In genomic region chr16:23225821-23226600, GRCm38 (mm10) we compare ENCODE assay signal across 7 mouse cellular contexts. TPM values are rescaled to one million over a fixed set of nuclear protein-coding genes. Genes with fewer than 3 reads are reported as not detected.
DNase-seq lines count a peak whose midpoint lies in the region; ATAC-seq and TF ChIP-seq lines count a peak whose summit lies in the region.

No protein-coding gene starts in this region.

- no peaks in the 10 kb centered on the region for H3K36me3 ChIP-seq in hindbrain, embryonic 14.5 days (replicated peaks; ENCODE audit: control insufficient read depth, insufficient read depth)
- no peaks in the 10 kb centered on the region for H3K36me3 ChIP-seq in small intestine, adult 2 months (ENCODE audit: control insufficient read depth, insufficient read depth, low read length)

- H3K27me3 ChIP-seq in Patski, result no peaks in the 10 kb centered on the region
- no peaks in the 10 kb centered on the region for H3K27me3 ChIP-seq in hindbrain, embryonic 14.5 days (ENCODE audit: control insufficient read depth, insufficient read depth, low read length)
- H3K27me3 ChIP-seq in small intestine, adult 2 months (ENCODE audit: control insufficient read depth, insufficient read depth, low read length), result peaks cover 14% of the 10 kb centered on the region; the same call in 1 of the 2 replicates

- ATAC-seq in Patski, result peak; percentile 20
- peak; percentile 26 for ATAC-seq in hindbrain, embryonic 14.5 days (ENCODE audit: low FRiP score)
- peak; percentile 23; the same call in 1 of the 2 replicates for ATAC-seq in megakaryocyte-erythroid progenitor cell, adult 5-6 weeks (replicated peaks; ENCODE audit: low FRiP score, low TSS enrichment, poor library complexity, severe bottlenecking)

- H3K4me3 ChIP-seq in hindbrain, embryonic 14.5 days (replicated peaks; ENCODE audit: low read length), result peak overlapping the region; percentile 81
- peak overlapping the region; percentile 67 for H3K4me3 ChIP-seq in small intestine, adult 2 months (ENCODE audit: low read depth, low read length)

- no peak for DNase-seq in Patski (ENCODE audit: low read depth, low spot score)
- DNase-seq in cerebellum, adult 8-10 months, result peak; percentile 18
- peak; percentile 23 to 40 for DNase-seq in frontal cortex, postnatal 25 days (ENCODE audit: low spot score in 2 of 2)
- peak; percentile 62 for DNase-seq in hindbrain, embryonic 14.5 days (ENCODE audit: low spot score)
- peak; percentile 66 to 67 for DNase-seq in left cerebral cortex, postnatal 25 days (ENCODE audit: low spot score in 2 of 2)

- CTCF ChIA-PET in Patski (lab: Charles Lee), result interaction anchor here (0.7 to 3.0 kb wide), 9 partner anchors 10 to 177 kb away, joined by 3 to 8 read pairs (median 4); no protein-coding TSS in a partner anchor

- H3K9me3 ChIP-seq in hindbrain, embryonic 14.5 days (ENCODE audit: control insufficient read depth, low read length), result no peaks in the 10 kb centered on the region

- peak overlapping the region; percentile 94 for H3K9ac ChIP-seq in hindbrain, embryonic 14.5 days

- intact Hi-C loops in left cerebral cortex, postnatal 25 days (cut with DNase I), result loop anchor here (2.0 to 5.0 kb wide), 2 partner anchors 46 to 177 kb away; no protein-coding TSS in a partner anchor

- in situ Hi-C loops in Patski (cut with MboI; ENCODE audit: low pct_unique_long_range_greater_than_20kb), result loop anchor here (5.0 kb wide), 3 partner anchors 74 to 176 kb away; no protein-coding TSS in a partner anchor

- under 1% methylated on average over 28 of the region's 28 CpGs for WGBS in hindbrain, embryonic 14.5 days
- under 1% methylated on average over 28 of the region's 28 CpGs for WGBS in small intestine, adult 2 months

- POLR2A ChIA-PET in Patski (lab: Charles Lee), result interaction anchor here (0.9 to 1.8 kb wide), 3 partner anchors 14 to 98 kb away, joined by 3 to 5 read pairs (median 3); no protein-coding TSS in a partner anchor

- H3K4me2 ChIP-seq in hindbrain, embryonic 14.5 days (replicated peaks), result peak overlapping the region; percentile 79

- 0 out of 2 replicates have a peak, but pooled peaks have one; percentile 14 for TF ChIP-seq POLR2A in small intestine, adult 2 months (IDR thresholded peaks at IDR 0.05; ENCODE audit: low read depth, low read length)

- peak; percentile 48 for TF ChIP-seq CTCF in Patski (IDR thresholded peaks at IDR 0.05)
- TF ChIP-seq CTCF in small intestine, adult 2 months (IDR thresholded peaks at IDR 0.05; ENCODE audit: extremely low read depth, insufficient read length, insufficient replicate concordance, low read depth, low read length), result no peak

- H3K4me1 ChIP-seq in hindbrain, embryonic 14.5 days (replicated peaks; ENCODE audit: control insufficient read depth, insufficient read depth, low read length), result peaks cover 28% of the 10 kb centered on the region
- H3K4me1 ChIP-seq in small intestine, adult 2 months (ENCODE audit: control insufficient read depth, insufficient read depth, insufficient read length, low read length), result peaks cover 2% of the 10 kb centered on the region

- H3K27ac ChIP-seq in hindbrain, embryonic 14.5 days, result peak overlapping the region; percentile 93
- peak overlapping the region; percentile 32 for H3K27ac ChIP-seq in small intestine, adult 2 months (ENCODE audit: insufficient read depth, low read depth, low read length)

RNA-seq across cellular contexts. Expression of gene St6gal1, which starts 1.5 kb away (rescaled TPM):
- polyA plus RNA-seq in Patski (2021), result 63.1 TPM
- 29.6 and 30.6 TPM in 2 replicates for polyA plus RNA-seq in hindbrain, embryonic 14.5 days (2014; fragmentation: Nextera tagmentation; extraction: Ambion mirVana)
- total RNA-seq in left cerebral cortex, postnatal 25 days (2021), result 10 to 100 TPM; 13.1 to 13.5 TPM
- 0.45 and 5.0 TPM in 2 replicates for total RNA-seq in megakaryocyte-erythroid progenitor cell, adult 5-6 weeks (2014; fragmentation: Nextera tagmentation)
- not detected in 2 replicates for total RNA-seq in megakaryocyte-erythroid progenitor cell, adult 5-6 weeks (2017)
- polyA plus RNA-seq in small intestine, adult 2 months (2012; rRNA removed), result 2.9 and 6.4 TPM in 2 replicates
